Mouse (Mus musculus) embryonic facial prominence, embryonic 12.5 days (tissue): ENCODE data around the gene Foxe1. TPM values are rescaled to one million over a fixed set of nuclear protein-coding genes. Genes with fewer than 3 reads are reported as not detected.

Experiments used
- ATAC-seq: fragments of 200-750 bp; cut with Nextera tagmentation; 2 replicates; pipeline ENCODE4 v1.8.0; 2017; ENCODE audit not compliant: insufficient number of reproducible peaks, insufficient read depth, low FRiP score, low TSS enrichment
- H3K27ac ChIP-seq: fragments of 300-500 bp; sonication (generic); 2 replicates; pipeline ENCODE4 v1.5.1; 2016; ENCODE audit warnings: mild to moderate bottlenecking
- H3K27me3 ChIP-seq: fragments of 300-500 bp; sonication (generic); 2 replicates; pipeline ENCODE4 v1.6.1; 2016; ENCODE audit warnings: mild to moderate bottlenecking, moderate library complexity
- H3K36me3 ChIP-seq: fragments of 300-500 bp; sonication (generic); 2 replicates; pipeline ENCODE4 v1.6.1; 2016; ENCODE audit warnings: mild to moderate bottlenecking
- H3K4me1 ChIP-seq: fragments of 300-500 bp; sonication (generic); 2 replicates; pipeline ENCODE4 v1.6.1; 2016
- H3K4me2 ChIP-seq: fragments of 300-500 bp; sonication (generic); replicated peaks from 2 replicates; pipeline ENCODE4 v1.6.1; 2016; ENCODE audit warnings: mild to moderate bottlenecking, moderate library complexity
- H3K4me3 ChIP-seq: fragments of 300-500 bp; sonication (generic); 2 replicates; pipeline ENCODE4 v1.5.1; 2016; ENCODE audit warnings: mild to moderate bottlenecking
- H3K9ac ChIP-seq: fragments of 300-500 bp; sonication (generic); 2 replicates; pipeline ENCODE4 v1.6.1; 2016; ENCODE audit warnings: mild to moderate bottlenecking, moderate library complexity
- H3K9me3 ChIP-seq: fragments of 300-500 bp; sonication (generic); 2 replicates; pipeline ENCODE4 v1.6.1; 2016; ENCODE audit warnings: mild to moderate bottlenecking, moderate library complexity
- WGBS: fragments of 180-500 bp; shearing (Covaris S2); methylation state at CpG from one replicate; pipeline ENCODE4 v1.1.7; 2016; 5-methylcytosine and 5-hydroxymethylcytosine counted together
- polyA plus RNA-seq: library from polyadenylated mRNA; unstranded; fragments of >200 nt; fragmentation: Nextera tagmentation; extraction: Ambion mirVana; gene quantifications from 2 replicates; pipeline ENCODE4 v1.2.1, GENCODE M21; 2016

Gene Foxe1
- 1.8 and 3.0 TPM in 2 replicates for polyA plus RNA-seq

GRCm38 (mm10) chr4:46343596-46344260, at the start of gene Foxe1:
Gene Foxe1 (plus strand): TSS chr4:46343609.
- no peak for ATAC-seq
- H3K4me3 ChIP-seq = peak within 1 kb of the TSS; percentile 41
- H3K27me3 ChIP-seq = peaks cover 92% of the 10 kb centered on the region
- H3K36me3 ChIP-seq = no peaks in the 10 kb centered on the region
- H3K4me1 ChIP-seq = peaks cover 14% of the 10 kb centered on the region
- H3K9ac ChIP-seq = peak within 1 kb of the TSS; percentile 38; the same call in 1 of the 2 replicates
- 2% methylated on average over 61 of the region's 70 CpGs for WGBS
- H3K4me2 ChIP-seq = peak within 1 kb of the TSS; percentile 46
- H3K27ac ChIP-seq = peak within 1 kb of the TSS; percentile 30; the same call in 1 of the 2 replicates
- H3K9me3 ChIP-seq = no peaks in the 10 kb centered on the region

GRCm38 (mm10) chr4:46304071-46304470, 39.3 kb upstream of the Foxe1 start:
- no peak overlapping the region for H3K9ac ChIP-seq
- H3K9me3 ChIP-seq = no peaks in the 10 kb centered on the region
- no peak overlapping the region for H3K4me3 ChIP-seq
- no peaks in the 10 kb centered on the region for H3K36me3 ChIP-seq
- peak overlapping the region; percentile 89 for H3K4me2 ChIP-seq
- ATAC-seq = no peak
- no peak overlapping the region for H3K27ac ChIP-seq
- H3K27me3 ChIP-seq = peaks cover 26% of the 10 kb centered on the region
- H3K4me1 ChIP-seq = peaks cover 4% of the 10 kb centered on the region; the same call in 1 of the 2 replicates
- WGBS = 3% methylated on average over 8 of the region's 8 CpGs

DNA sequence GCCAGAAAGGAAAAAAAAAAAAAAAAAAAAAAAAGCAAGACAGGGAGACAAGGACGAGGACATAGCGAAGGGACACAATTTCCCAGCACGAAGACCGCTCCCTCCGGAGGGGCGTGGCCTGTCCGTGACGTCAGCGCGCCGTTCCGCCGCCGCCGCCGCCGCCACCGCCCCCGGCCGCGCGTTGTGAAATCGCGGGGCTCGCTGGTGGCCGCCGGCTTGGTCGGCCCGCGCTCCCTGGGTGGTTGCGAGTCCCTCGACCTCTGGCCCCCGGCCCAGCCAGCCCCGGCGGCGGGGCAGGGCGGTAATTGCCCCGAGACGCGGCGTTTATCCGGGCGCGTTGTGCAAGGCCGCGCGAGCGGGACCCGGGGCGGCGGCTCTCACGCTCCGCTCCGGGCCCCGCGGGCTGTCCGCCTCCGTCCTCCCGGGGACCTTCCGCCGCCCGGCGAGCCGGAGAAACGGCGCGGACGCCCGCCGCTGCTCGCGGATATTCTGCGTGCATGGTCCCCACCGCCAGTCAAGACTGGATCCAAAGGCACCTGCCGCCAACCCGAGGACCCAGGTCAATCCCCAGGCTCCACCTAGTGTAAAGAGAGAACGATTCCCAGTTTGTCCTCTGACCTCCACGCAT, 38.5 kb upstream of the Foxe1 start:
- Histone ChIP-seq H3K27ac (no peak overlapping the region), H3K9ac (peak overlapping the region; percentile 71), H3K27me3 (peaks cover 26% of the 10 kb centered on the region), H3K9me3 (no peaks in the 10 kb centered on the region), H3K36me3 (no peaks in the 10 kb centered on the region), H3K4me1 (peaks cover 4% of the 10 kb centered on the region; the same call in 1 of the 2 replicates), H3K4me3 (peak overlapping the region; percentile 72), H3K4me2 (peak overlapping the region; percentile 89)
- peak; percentile 49; the same call in 1 of the 2 replicates for ATAC-seq
- WGBS = under 1% methylated on average over 66 of the region's 78 CpGs

- Histone ChIP-seq H3K9me3 (no peaks in the 10 kb centered on the region), H3K4me1 (peaks cover 4% of the 10 kb centered on the region; the same call in 1 of the 2 replicates), H3K27me3 (peaks cover 26% of the 10 kb centered on the region), H3K9ac (peak overlapping the region; percentile 71; the same call in 1 of the 2 replicates), H3K36me3 (no peaks in the 10 kb centered on the region), H3K4me3 (peak overlapping the region; percentile 72), H3K27ac (no peak overlapping the region), H3K4me2 (peak overlapping the region; percentile 89)
- WGBS = 18% methylated on average over 7 of the region's 7 CpGs
- ATAC-seq = no peak
Observed at GRCm38 (mm10) chr4:46305436-46305835, 38.0 kb upstream of the Foxe1 start.

GRCm38 (mm10) chr4:46307341-46307740, 36.1 kb upstream of the Foxe1 start:
- ATAC-seq = no peak
- 61% methylated on average over 9 of the region's 9 CpGs for WGBS
- H3K36me3 ChIP-seq = no peaks in the 10 kb centered on the region

DNA sequence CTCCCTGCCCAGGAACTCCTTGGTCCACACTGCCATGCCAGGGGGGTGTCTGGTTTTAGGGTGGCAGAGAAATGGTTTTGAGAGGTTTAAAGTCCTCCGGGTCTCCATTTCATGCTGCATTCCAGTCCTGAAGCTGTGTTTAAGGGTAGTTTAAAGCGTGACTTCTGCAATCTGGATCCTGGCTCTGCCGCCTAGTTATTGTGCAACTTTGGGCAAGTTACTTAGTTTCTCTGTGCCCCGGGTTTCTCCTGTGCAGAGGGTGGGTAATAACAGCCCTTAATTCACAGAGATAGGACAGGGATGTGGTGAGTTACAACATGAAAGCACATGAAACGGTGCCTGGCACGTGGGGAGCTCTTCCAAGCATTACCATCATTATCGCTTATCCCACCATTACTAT, 35.5 kb upstream of the Foxe1 start:
- Histone ChIP-seq H3K36me3 (no peaks in the 10 kb centered on the region), H3K27me3 (peaks cover 26% of the 10 kb centered on the region), H3K4me2 (no peak overlapping the region), H3K9me3 (no peaks in the 10 kb centered on the region), H3K9ac (no peak overlapping the region), H3K4me3 (no peak overlapping the region), H3K27ac (no peak overlapping the region), H3K4me1 (peaks cover 4% of the 10 kb centered on the region; the same call in 1 of the 2 replicates)
- ATAC-seq = no peak
- WGBS = 81% methylated on average over 7 of the region's 7 CpGs

More at GRCm38 (mm10) chr4:46307341-46307740, 36.1 kb upstream of the Foxe1 start:
- Histone ChIP-seq H3K4me3 (no peak overlapping the region), H3K9me3 (no peaks in the 10 kb centered on the region), H3K9ac (no peak overlapping the region), H3K27ac (no peak overlapping the region), H3K4me2 (no peak overlapping the region), H3K27me3 (peaks cover 26% of the 10 kb centered on the region), H3K4me1 (peaks cover 4% of the 10 kb centered on the region; the same call in 1 of the 2 replicates)

DNA sequence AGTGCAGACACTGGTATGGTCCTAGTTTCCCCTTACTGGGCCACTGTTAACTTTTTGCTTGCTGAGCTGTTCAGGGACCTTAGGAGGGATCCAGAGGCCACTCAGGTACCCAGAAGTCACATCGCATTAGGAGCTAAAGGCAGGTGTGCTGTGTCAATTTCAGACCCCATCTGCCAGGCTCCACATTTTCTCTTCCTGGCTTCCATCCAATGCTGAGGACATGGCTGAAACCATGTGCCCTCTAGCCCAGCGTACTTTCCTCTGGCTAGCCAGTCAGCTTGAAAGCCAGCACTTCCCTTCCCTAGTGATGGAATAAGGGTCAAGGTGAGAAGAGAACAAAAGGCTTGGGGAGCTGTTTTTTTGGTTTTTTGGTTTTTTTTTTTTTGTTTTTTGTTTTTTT, 31.8 kb upstream of the Foxe1 start:
- H3K9ac ChIP-seq = no peak overlapping the region
- no peak overlapping the region for H3K4me2 ChIP-seq
- H3K4me1 ChIP-seq = no peaks in the 10 kb centered on the region
- ATAC-seq = no peak
- no peak overlapping the region for H3K27ac ChIP-seq
- no peaks in the 10 kb centered on the region for H3K36me3 ChIP-seq
- H3K9me3 ChIP-seq = no peaks in the 10 kb centered on the region
- peaks cover 13% of the 10 kb centered on the region; the same call in 1 of the 2 replicates for H3K27me3 ChIP-seq
- H3K4me3 ChIP-seq = no peak overlapping the region
- WGBS = 77% methylated on average over 2 of the region's 2 CpGs

DNA sequence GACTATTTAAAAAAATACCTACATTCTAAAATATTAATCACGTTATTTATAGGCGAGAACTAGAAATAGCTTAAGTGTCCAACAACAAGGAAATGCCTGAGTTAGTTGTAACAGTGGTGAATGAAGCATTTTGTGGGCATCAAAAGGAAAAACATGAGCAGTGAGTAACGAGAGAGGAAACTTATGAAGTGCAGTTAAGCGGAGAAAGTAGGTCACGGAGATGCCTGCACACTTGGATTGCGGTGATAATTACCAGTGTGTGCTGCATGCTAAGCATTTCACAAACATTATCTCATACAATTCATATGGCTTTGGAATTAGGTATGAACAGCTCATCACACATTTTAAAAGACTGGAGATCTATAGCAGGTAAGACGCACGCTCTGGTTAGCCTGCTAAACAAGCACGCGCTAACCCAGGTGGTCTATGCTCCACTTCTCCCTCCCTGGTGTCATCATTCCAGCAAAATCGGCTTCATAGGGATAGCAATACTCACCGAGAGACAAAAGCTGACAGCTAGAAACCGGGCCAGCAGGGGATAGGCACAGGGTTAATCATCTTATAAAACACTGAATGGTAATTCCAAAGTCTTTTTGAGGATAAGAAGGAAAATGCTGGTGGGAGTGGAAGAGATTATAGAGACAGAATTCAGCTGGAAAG, 21.5 kb upstream of the Foxe1 start:
- H3K27ac ChIP-seq = no peak overlapping the region
- no peak overlapping the region for H3K9ac ChIP-seq
- WGBS = 81% methylated on average over 13 of the region's 13 CpGs
- no peaks in the 10 kb centered on the region for H3K4me1 ChIP-seq
- no peak overlapping the region for H3K4me3 ChIP-seq
- ATAC-seq = no peak
- peaks cover 8% of the 10 kb centered on the region; the same call in 1 of the 2 replicates for H3K27me3 ChIP-seq
- H3K9me3 ChIP-seq = no peaks in the 10 kb centered on the region
- H3K36me3 ChIP-seq = no peaks in the 10 kb centered on the region
- H3K4me2 ChIP-seq = no peak overlapping the region

- Histone ChIP-seq H3K9me3 (no peaks in the 10 kb centered on the region), H3K27ac (no peak overlapping the region), H3K4me2 (no peak overlapping the region), H3K27me3 (peaks cover 8% of the 10 kb centered on the region; the same call in 1 of the 2 replicates), H3K9ac (no peak overlapping the region), H3K36me3 (no peaks in the 10 kb centered on the region), H3K4me3 (no peak overlapping the region), H3K4me1 (no peaks in the 10 kb centered on the region)
- 75% methylated on average over 4 of the region's 4 CpGs for WGBS
- ATAC-seq = no peak
Observed at GRCm38 (mm10) chr4:46322715-46323114, 20.7 kb upstream of the Foxe1 start.

DNA sequence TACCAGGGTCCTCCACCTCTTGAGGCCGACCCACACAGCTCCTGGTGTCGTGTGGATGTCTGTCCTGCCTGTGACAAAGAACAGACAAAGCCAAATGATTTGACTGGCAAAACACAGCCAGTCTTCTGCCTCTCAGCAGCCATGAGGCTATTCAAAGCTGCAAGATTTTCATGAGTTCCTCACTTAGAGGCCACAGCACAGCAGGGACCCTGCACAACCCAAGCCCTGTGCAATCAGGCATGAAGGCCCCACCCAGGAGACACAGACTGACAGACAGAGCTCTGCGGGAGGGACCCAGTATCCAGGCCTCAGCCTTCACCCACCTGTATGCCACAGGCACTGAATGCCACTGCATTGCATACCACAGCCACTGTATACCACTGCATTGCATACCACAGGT, 14.5 kb upstream of the Foxe1 start:
- WGBS = 46% methylated on average over 3 of the region's 3 CpGs
- ATAC-seq = no peak
- H3K4me1 ChIP-seq = no peaks in the 10 kb centered on the region
- no peaks in the 10 kb centered on the region for H3K9me3 ChIP-seq
- H3K4me3 ChIP-seq = no peak overlapping the region
- H3K36me3 ChIP-seq = no peaks in the 10 kb centered on the region
- no peak overlapping the region for H3K4me2 ChIP-seq
- no peak overlapping the region for H3K9ac ChIP-seq
- no peak overlapping the region for H3K27ac ChIP-seq
- no peaks in the 10 kb centered on the region; the same call in 1 of the 2 replicates for H3K27me3 ChIP-seq

DNA sequence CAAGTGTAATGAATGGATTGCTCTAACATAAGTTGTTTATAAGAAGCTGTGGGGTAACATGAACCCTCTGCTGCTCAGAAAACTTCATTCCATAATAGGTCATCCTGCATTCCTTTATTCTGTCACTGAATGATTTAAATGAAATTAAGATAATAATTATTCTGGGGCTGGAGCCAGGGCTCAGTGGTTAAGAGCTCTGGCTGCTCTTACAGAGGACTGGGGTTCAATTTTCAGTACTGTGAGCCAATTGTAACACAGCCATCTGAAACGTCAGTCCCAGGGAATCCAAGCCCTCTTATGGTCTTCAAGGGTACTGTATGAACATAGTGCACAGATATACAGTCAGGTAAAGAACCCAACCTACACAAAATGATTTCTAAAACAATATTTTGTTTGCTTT, 7.6 kb upstream of the Foxe1 start:
- no peak for ATAC-seq
- no peaks in the 10 kb centered on the region for H3K9me3 ChIP-seq
- H3K27me3 ChIP-seq = peaks cover 49% of the 10 kb centered on the region
- H3K4me1 ChIP-seq = no peaks in the 10 kb centered on the region
- WGBS = 16% methylated on average over 1 of the region's 1 CpGs
- H3K4me2 ChIP-seq = no peak overlapping the region
- no peak overlapping the region for H3K9ac ChIP-seq
- H3K4me3 ChIP-seq = no peak overlapping the region
- H3K36me3 ChIP-seq = no peaks in the 10 kb centered on the region
- H3K27ac ChIP-seq = no peak overlapping the region
